Mouse (Mus musculus) heart, embryonic 15.5 days (tissue): ENCODE data around the gene Rfx4. TPM values are rescaled to one million over a fixed set of nuclear protein-coding genes. Genes with fewer than 3 reads are reported as not detected.
A peak's percentile ranks its signal among the peaks of the same experiment; 100 is the strongest.

Experiments
- ATAC-seq: fragments of 200-750 bp; cut with Nextera tagmentation; replicated peaks from 2 replicates; pipeline ENCODE4 v1.8.0; 2017; ENCODE audit warnings: low read depth, moderate TSS enrichment; ENCODE audit not compliant: insufficient number of reproducible peaks, insufficient read depth, low FRiP score
- H3K27ac ChIP-seq: fragments of 300-500 bp; sonication (generic); 2 replicates; pipeline ENCODE4 v1.5.1; 2015; ENCODE audit warnings: mild to moderate bottlenecking, inconsistent platforms
- H3K27me3 ChIP-seq: fragments of 300-500 bp; sonication (generic); 2 replicates; pipeline ENCODE4 v1.6.1; 2015; ENCODE audit warnings: inconsistent platforms
- H3K36me3 ChIP-seq: fragments of 300-500 bp; sonication (generic); 2 replicates; pipeline ENCODE4 v1.6.1; 2015; ENCODE audit warnings: mild to moderate bottlenecking, inconsistent platforms
- H3K4me1 ChIP-seq: fragments of 300-500 bp; sonication (generic); replicated peaks from 2 replicates; pipeline ENCODE4 v1.6.1; 2015; ENCODE audit warnings: inconsistent platforms
- H3K4me2 ChIP-seq: fragments of 300-500 bp; sonication (generic); 2 replicates; pipeline ENCODE4 v1.6.1; 2015; ENCODE audit warnings: inconsistent platforms, mild to moderate bottlenecking, moderate library complexity
- H3K4me3 ChIP-seq: fragments of 300-500 bp; sonication (generic); 2 replicates; pipeline ENCODE4 v1.5.1; 2015; ENCODE audit warnings: mild to moderate bottlenecking, inconsistent platforms
- H3K9ac ChIP-seq: fragments of 300-500 bp; sonication (generic); 2 replicates; pipeline ENCODE4 v1.6.1; 2015; ENCODE audit warnings: mild to moderate bottlenecking, inconsistent platforms
- H3K9me3 ChIP-seq: fragments of 300-500 bp; sonication (generic); replicated peaks from 2 replicates; pipeline ENCODE4 v1.6.1; 2016; ENCODE audit warnings: inconsistent platforms
- WGBS: fragments of 180-500 bp; shearing (Covaris S2); methylation state at CpG from one replicate; pipeline ENCODE4 v1.1.7; 2015; ENCODE audit warnings: mixed read lengths; 5-methylcytosine and 5-hydroxymethylcytosine counted together
- polyA plus RNA-seq: library from polyadenylated mRNA; unstranded; fragments of >200 nt; fragmentation: Nextera tagmentation; extraction: Ambion mirVana; gene quantifications from 2 replicates; pipeline ENCODE4 v1.2.1, GENCODE M21; 2015

The Rfx4 gene
- polyA plus RNA-seq, 1 experiment from 2014 or later: not detected

DNA sequence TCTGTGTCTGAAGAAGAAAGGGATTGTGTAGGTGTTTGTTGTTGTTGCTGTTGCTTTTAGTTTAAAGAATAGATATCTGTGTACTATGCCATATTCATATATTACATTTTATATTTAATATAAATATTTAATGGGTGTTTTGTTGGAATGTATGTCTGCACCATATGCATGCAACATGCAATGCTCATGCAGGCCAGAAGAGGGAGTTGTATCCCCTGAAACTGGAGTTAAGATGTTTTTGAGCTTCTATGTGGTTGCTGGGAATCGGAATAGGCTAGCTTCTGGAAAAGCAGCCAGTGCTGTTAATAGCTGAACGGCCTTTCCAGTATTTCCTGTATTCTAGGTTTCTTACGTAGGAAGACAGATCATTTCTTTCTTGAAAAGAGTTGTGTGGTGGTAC, 189.8 kb downstream of the Rfx4 start:
- no peaks in the 10 kb centered on the region for H3K9me3 ChIP-seq
- no peak overlapping the region for H3K4me3 ChIP-seq
- peaks cover 14% of the 10 kb centered on the region for H3K36me3 ChIP-seq
- 92% methylated on average over 3 of the region's 3 CpGs for WGBS
- no peak overlapping the region for H3K9ac ChIP-seq
- no peak overlapping the region for H3K27ac ChIP-seq
- H3K4me1 ChIP-seq: peaks cover 19% of the 10 kb centered on the region
- H3K4me2 ChIP-seq: no peak overlapping the region
- ATAC-seq: no peak
- H3K27me3 ChIP-seq: no peaks in the 10 kb centered on the region

GRCm38 (mm10) chr10:84948970-84949683, 193.3 kb downstream of the Rfx4 start:
- no peak overlapping the region for H3K27ac ChIP-seq
- H3K9ac ChIP-seq: no peak overlapping the region
- H3K36me3 ChIP-seq: peaks cover 17% of the 10 kb centered on the region
- no peak for ATAC-seq
- 47% methylated on average over 8 of the region's 8 CpGs for WGBS
- no peak overlapping the region for H3K4me3 ChIP-seq
- H3K27me3 ChIP-seq: no peaks in the 10 kb centered on the region
- peaks cover 19% of the 10 kb centered on the region for H3K4me1 ChIP-seq
- H3K9me3 ChIP-seq: no peaks in the 10 kb centered on the region
- H3K4me2 ChIP-seq: no peak overlapping the region

GRCm38 (mm10) chr10:84949684-84950010, 193.8 kb downstream of the Rfx4 start:
- WGBS: 79% methylated on average over 3 of the region's 3 CpGs
- Histone ChIP-seq H3K4me1 (peaks cover 19% of the 10 kb centered on the region), H3K4me3 (no peak overlapping the region), H3K9ac (no peak overlapping the region), H3K4me2 (no peak overlapping the region), H3K9me3 (no peaks in the 10 kb centered on the region), H3K27me3 (no peaks in the 10 kb centered on the region), H3K27ac (no peak overlapping the region), H3K36me3 (peaks cover 17% of the 10 kb centered on the region)
- no peak for ATAC-seq

- peaks cover 19% of the 10 kb centered on the region for H3K4me1 ChIP-seq
- H3K4me2 ChIP-seq: no peak overlapping the region
- no peaks in the 10 kb centered on the region for H3K9me3 ChIP-seq
- no peak overlapping the region for H3K9ac ChIP-seq
- no peak for ATAC-seq
- peaks cover 17% of the 10 kb centered on the region for H3K36me3 ChIP-seq
- H3K27me3 ChIP-seq: no peaks in the 10 kb centered on the region
- no peak overlapping the region for H3K4me3 ChIP-seq
- 0 out of 2 replicates have a peak overlapping the region, but pooled peaks have one; percentile 20 for H3K27ac ChIP-seq
- 80% methylated on average over 4 of the region's 4 CpGs for WGBS
Observed at GRCm38 (mm10) chr10:84950384-84950783, 194.5 kb downstream of the Rfx4 start.

- Histone ChIP-seq H3K27ac (no peak overlapping the region), H3K4me1 (peaks cover 16% of the 10 kb centered on the region), H3K4me3 (no peak overlapping the region), H3K9me3 (no peaks in the 10 kb centered on the region), H3K27me3 (no peaks in the 10 kb centered on the region), H3K4me2 (no peak overlapping the region), H3K9ac (no peak overlapping the region), H3K36me3 (peaks cover 3% of the 10 kb centered on the region)
- ATAC-seq: no peak
- WGBS: 93% methylated on average over 10 of the region's 10 CpGs
Observed at GRCm38 (mm10) chr10:84954236-84954635, 198.4 kb downstream of the Rfx4 start.

Other genes with a start within 250 kb of the Rfx4 start
- gene Ckap4, start 222.0 kb upstream of the Rfx4 start, polyA plus RNA-seq: 75.2 and 94.2 TPM in 2 replicates
- 32.9 and 33.3 TPM in 2 replicates for gene Tcp11l2, start 179.4 kb upstream of the Rfx4 start, polyA plus RNA-seq
- gene Polr3b, start 133.8 kb upstream of the Rfx4 start, polyA plus RNA-seq: 8.0 and 8.9 TPM in 2 replicates
- 13.6 and 16.1 TPM in 2 replicates for gene Ric8b, start 161.6 kb downstream of the Rfx4 start, polyA plus RNA-seq